Mouse (Mus musculus): ENCODE results near the gene Sugt1. TPM values are rescaled to one million over a fixed set of nuclear protein-coding genes. Genes with fewer than 3 reads are reported as not detected.
A peak's percentile ranks its signal among the peaks of the same experiment; 100 is the strongest.

Gene Sugt1
- polyA plus RNA-seq, 1 experiment = 186 TPM

DNA sequence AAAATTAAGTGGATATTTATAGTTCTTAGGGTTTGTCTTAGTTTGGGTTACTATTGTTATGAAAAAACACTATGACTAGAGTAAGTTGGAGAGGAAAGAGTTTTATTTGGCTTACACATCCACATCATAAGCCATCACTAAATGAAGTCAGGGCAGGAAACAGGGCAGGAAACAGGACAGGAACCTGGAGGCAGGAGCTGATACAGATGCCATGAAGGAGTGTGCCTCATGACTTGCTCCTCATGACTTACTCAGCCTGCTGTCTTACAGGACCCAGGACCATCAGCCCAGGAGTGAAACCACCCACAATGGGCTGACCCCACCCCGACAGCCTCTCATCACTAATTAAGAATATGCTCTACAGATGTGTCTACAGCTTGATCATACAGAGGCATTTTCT lies 13.1 kb upstream of the Sugt1 start:
- no peak overlapping the region for H3K4me3 ChIP-seq (ENCODE audit: insufficient read depth, low read length)
- no peak overlapping the region for H3K27ac ChIP-seq (ENCODE audit: insufficient read depth, low read length)
- no peak for TF ChIP-seq CTCF (IDR thresholded peaks at IDR 0.05; ENCODE audit: borderline replicate concordance, insufficient read depth, low read length)
- no peak for TF ChIP-seq POLR2A (IDR thresholded peaks at IDR 0.05; ENCODE audit: low read depth, low read length)
- no peaks in the 10 kb centered on the region for H3K4me1 ChIP-seq (ENCODE audit: control insufficient read depth, insufficient read depth, low read length)

DNA sequence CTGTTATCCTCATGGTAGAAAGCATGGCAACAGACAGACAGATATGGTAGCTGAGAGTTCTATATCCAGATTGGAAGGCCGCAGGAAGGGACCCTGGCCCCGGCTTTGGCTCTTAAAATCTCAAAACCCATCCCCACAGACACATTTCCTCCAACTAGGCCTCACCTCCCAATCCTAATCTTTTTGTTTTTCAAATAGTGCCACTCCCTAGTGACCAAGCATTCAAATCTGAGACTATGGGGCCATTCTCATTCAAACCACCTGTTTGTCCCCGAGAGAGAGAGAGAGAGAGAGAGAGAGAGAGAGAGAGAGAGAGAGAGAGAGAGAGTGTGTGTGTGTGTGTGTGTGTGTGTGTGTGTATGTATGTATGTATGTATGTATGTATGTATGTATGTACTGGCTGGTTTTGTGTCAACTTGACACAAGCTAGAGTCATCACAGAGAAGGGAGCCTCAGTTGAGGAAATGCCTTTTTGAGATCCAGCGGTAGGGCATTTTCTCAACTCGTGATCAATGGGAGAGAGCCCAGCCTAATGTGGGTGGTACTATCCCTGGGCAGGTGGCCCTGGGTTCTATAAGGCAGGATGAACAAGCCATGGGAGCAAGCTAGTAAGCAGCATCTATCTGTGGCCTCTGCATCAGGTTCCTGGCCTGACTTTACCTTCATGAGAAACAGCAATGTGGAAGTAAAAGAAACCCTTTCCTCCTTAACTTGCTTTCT lies 3.8 kb upstream of the Sugt1 start:
- Histone ChIP-seq H3K4me1 (ENCODE audit: control insufficient read depth, insufficient read depth, low read length) (no peaks in the 10 kb centered on the region), H3K27ac (ENCODE audit: insufficient read depth, low read length) (no peak overlapping the region), H3K4me3 (ENCODE audit: insufficient read depth, low read length) (no peak overlapping the region)
- no peak for TF ChIP-seq CTCF (IDR thresholded peaks at IDR 0.05; ENCODE audit: borderline replicate concordance, insufficient read depth, low read length)
- no peak for TF ChIP-seq POLR2A (IDR thresholded peaks at IDR 0.05; ENCODE audit: low read depth, low read length)

DNA sequence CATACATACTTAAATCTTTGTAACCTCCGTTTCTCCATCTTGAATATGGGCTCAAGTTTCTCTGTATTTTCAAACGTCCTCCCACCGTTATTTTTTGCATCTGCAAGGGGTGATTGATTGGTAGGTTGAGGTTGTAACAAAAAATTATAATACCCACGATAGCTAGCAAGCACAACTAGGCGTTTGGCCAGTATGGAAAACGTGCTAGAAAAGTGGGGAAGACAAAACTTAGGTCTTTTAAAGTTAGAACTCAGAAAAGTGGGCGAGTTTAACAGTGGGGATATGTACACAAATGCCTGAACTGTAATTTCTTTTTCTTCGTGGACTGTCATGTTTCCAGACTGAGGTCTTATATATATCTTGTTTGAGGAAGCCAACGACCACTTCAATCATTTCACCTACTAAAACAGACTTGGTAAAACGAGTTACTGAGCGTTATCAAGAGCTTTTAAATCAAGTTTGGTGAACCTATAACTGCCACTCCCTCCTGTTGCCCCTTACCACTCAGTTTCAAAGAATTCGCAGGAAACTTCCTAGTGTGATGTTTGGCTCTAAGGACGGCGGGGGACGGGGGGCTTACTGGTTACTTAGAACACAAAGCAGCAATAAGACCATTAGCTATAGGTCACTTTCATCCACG lies 872 bp upstream of the Sugt1 start:
- H3K27ac ChIP-seq (ENCODE audit: insufficient read depth, low read length) = peak overlapping the region; percentile 97

DNA sequence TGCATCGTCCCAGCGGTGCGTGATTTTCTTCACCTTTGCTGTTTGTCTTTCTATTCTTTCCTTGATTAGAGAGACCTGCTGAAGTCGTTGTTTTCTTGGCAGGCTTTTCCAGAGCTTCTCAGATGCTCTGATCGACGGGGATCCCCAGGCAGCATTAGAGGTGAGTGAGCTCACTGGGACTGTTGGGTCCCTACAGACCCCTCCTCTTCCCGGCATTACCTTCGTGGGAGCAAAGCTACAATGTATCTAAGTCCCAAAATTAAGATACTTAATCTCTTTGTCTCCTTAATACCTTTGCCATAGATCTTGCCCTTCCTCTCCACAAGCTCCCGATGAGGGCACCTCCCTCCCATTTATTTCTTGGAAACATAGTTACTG lies 350 bp downstream of the Sugt1 start:
- peak overlapping the region; percentile 79 for H3K4me3 ChIP-seq (ENCODE audit: insufficient read depth, low read length)
- TF ChIP-seq CTCF (IDR thresholded peaks at IDR 0.05; ENCODE audit: borderline replicate concordance, insufficient read depth, low read length) (no peak), POLR2A (IDR thresholded peaks at IDR 0.05; ENCODE audit: low read depth, low read length) (no peak)

More for the DNA sequence above, 872 bp upstream of the Sugt1 start:
- H3K4me1 ChIP-seq (ENCODE audit: control insufficient read depth, insufficient read depth, low read length) = no peaks in the 10 kb centered on the region; the same call in 1 of the 2 replicates
- TF ChIP-seq POLR2A (IDR thresholded peaks at IDR 0.05; ENCODE audit: low read depth, low read length) (0 out of 2 replicates have a peak, but pooled peaks have one; percentile 9), CTCF (IDR thresholded peaks at IDR 0.05; ENCODE audit: borderline replicate concordance, insufficient read depth, low read length) (no peak)
- H3K4me3 ChIP-seq (ENCODE audit: insufficient read depth, low read length) = peak overlapping the region; percentile 68

DNA sequence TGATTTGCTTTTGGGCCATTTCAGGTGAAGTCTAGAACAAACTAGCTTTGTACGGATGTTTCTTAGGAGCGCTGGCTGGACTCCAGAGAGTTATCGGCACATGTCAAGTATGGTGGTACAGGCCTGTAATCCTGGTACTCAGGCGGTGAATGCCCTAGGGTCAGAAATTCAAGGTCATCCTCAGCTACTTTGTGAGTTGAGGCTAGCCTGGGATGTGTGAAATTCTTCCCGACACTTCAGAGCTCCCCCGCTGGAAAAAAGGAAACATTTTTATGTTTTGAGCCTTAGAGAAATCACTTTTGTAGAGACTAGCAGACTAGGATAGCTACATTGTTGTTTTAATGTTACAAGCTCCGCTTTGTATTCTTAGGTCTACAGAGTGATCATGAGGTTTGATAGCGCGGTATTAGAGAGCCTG lies 1.1 kb downstream of the Sugt1 start:
- Histone ChIP-seq H3K4me1 (ENCODE audit: control insufficient read depth, insufficient read depth, low read length) (no peaks in the 10 kb centered on the region; the same call in 1 of the 2 replicates), H3K4me3 (ENCODE audit: insufficient read depth, low read length) (peak overlapping the region; percentile 79), H3K27ac (ENCODE audit: insufficient read depth, low read length) (no peak overlapping the region)
- no peak for TF ChIP-seq POLR2A (IDR thresholded peaks at IDR 0.05; ENCODE audit: low read depth, low read length)
- TF ChIP-seq CTCF (IDR thresholded peaks at IDR 0.05; ENCODE audit: borderline replicate concordance, insufficient read depth, low read length) = no peak

More for the DNA sequence above, 350 bp downstream of the Sugt1 start:
- no peaks in the 10 kb centered on the region; the same call in 1 of the 2 replicates for H3K4me1 ChIP-seq (ENCODE audit: control insufficient read depth, insufficient read depth, low read length)
- peak overlapping the region; percentile 10; the same call in 1 of the 2 replicates for H3K27ac ChIP-seq (ENCODE audit: insufficient read depth, low read length)

DNA sequence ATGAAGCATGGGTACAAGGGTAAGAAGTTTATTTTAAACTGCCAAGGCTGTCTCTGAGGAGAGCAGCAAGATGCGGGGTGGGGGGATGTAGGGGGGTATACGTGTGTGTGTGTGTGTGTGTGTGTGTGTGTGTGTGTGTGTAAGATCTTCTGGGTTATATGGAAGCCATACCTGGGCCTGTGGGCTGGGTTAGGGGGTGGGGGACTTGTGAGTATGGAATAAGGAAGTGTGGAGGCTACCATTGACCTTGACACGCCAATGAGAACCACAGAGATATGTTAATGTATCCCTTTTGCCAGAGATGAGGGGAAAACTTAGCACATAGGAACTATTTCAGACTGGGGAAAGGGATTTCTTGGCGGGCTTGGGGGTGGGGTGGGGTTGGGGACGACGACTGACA lies 1.9 kb downstream of the Sugt1 start:
- Histone ChIP-seq H3K27ac (ENCODE audit: insufficient read depth, low read length) (no peak overlapping the region), H3K4me1 (ENCODE audit: control insufficient read depth, insufficient read depth, low read length) (no peaks in the 10 kb centered on the region; the same call in 1 of the 2 replicates), H3K4me3 (ENCODE audit: insufficient read depth, low read length) (no peak overlapping the region)
- no peak for TF ChIP-seq POLR2A (IDR thresholded peaks at IDR 0.05; ENCODE audit: low read depth, low read length)
- no peak for TF ChIP-seq CTCF (IDR thresholded peaks at IDR 0.05; ENCODE audit: borderline replicate concordance, insufficient read depth, low read length)

DNA sequence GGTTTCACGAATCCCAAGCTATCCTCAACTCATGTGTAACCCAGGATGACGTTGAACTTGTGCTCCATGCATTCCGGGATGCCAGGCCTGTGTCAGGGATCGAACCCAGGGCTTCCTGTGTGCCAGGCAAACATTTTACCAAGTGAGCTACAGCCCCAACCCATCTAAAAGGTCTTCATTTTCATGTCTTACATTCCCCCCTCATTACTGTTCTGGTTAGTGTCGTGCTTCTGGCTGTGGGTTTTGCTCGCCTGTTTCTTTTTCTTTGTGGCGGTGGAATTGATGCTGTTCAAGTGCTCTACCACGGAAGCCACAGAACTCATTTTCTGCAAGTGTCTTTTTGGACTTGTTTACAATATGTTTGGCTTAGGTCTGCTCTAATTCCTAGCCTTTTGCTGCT lies 3.4 kb downstream of the Sugt1 start:
- H3K27ac ChIP-seq (ENCODE audit: insufficient read depth, low read length) = no peak overlapping the region
- H3K4me1 ChIP-seq (ENCODE audit: control insufficient read depth, insufficient read depth, low read length) = no peaks in the 10 kb centered on the region; the same call in 1 of the 2 replicates
- H3K4me3 ChIP-seq (ENCODE audit: insufficient read depth, low read length) = no peak overlapping the region
- TF ChIP-seq CTCF (IDR thresholded peaks at IDR 0.05; ENCODE audit: borderline replicate concordance, insufficient read depth, low read length) = no peak
- no peak for TF ChIP-seq POLR2A (IDR thresholded peaks at IDR 0.05; ENCODE audit: low read depth, low read length)

DNA sequence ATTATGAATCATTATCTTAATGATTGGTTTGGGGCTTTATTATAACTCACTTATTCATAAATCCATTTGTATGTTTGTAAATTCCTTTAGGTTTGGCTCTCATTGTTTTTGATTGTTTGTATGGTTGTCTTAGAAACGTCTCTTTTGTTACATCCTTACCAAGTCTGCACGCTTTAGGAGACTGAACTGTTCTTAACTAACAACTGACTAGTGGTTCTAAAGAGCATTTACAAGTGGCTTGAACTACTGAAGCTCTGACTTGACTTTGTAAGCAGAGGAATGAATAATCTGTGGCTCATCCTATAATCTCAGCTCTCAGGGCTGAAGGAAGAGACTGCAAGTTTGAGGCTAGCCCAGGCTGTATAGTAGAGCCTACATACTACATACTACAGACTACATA lies 4.1 kb downstream of the Sugt1 start:
- no peak overlapping the region for H3K4me3 ChIP-seq (ENCODE audit: insufficient read depth, low read length)
- peaks cover 2% of the 10 kb centered on the region; the same call in 1 of the 2 replicates for H3K4me1 ChIP-seq (ENCODE audit: control insufficient read depth, insufficient read depth, low read length)
- H3K27ac ChIP-seq (ENCODE audit: insufficient read depth, low read length) = no peak overlapping the region
- TF ChIP-seq CTCF (IDR thresholded peaks at IDR 0.05; ENCODE audit: borderline replicate concordance, insufficient read depth, low read length) = no peak
- TF ChIP-seq POLR2A (IDR thresholded peaks at IDR 0.05; ENCODE audit: low read depth, low read length) = no peak

DNA sequence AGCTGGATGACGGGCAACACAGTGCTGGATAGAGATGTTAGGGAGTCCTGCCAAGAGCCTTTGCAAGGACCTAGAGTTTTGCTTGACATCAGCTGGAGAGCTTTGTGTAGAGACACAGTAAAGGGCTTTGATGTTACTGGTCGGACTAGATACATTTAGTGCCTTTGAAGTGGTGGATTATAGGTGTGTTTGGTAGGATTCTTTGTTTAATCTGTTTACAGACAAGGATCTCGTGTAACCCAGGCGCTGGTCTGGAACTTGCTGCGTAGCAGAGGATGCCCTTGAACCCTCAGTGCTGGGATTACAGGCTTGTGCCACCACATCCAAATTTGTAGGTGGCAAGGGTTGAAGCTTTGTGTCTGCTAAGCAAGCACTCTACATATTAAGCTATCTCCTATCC lies 6.6 kb downstream of the Sugt1 start:
- TF ChIP-seq CTCF (IDR thresholded peaks at IDR 0.05; ENCODE audit: borderline replicate concordance, insufficient read depth, low read length) (no peak), POLR2A (IDR thresholded peaks at IDR 0.05; ENCODE audit: low read depth, low read length) (no peak)
- Histone ChIP-seq H3K4me1 (ENCODE audit: control insufficient read depth, insufficient read depth, low read length) (peaks cover 2% of the 10 kb centered on the region; the same call in 1 of the 2 replicates), H3K27ac (ENCODE audit: insufficient read depth, low read length) (no peak overlapping the region), H3K4me3 (ENCODE audit: insufficient read depth, low read length) (no peak overlapping the region)

DNA sequence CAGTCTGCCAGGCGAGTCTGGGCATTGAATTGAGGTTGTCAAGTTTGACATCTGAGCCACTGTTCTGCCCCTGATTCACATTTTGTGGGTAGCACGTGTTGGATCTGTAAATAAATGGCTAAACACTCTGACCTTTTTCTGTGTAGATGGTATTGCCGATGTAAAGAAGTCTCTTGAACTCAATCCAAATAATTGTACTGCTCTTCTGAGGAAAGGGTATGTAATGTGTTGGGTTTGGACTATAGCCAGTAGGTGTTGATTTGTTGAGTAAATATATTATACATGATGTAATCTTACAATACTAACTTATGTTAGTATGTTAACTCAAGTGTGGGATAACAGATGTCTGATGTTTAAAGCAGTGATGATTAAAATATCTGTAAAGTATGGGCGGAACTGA lies 9.1 kb downstream of the Sugt1 start:
- H3K4me1 ChIP-seq (ENCODE audit: control insufficient read depth, insufficient read depth, low read length) = 0 out of 2 replicates have a peak, but pooled peaks cover 2% of the 10 kb centered on the region
- TF ChIP-seq POLR2A (IDR thresholded peaks at IDR 0.05; ENCODE audit: low read depth, low read length) (no peak), CTCF (IDR thresholded peaks at IDR 0.05; ENCODE audit: borderline replicate concordance, insufficient read depth, low read length) (no peak)
- no peak overlapping the region for H3K4me3 ChIP-seq (ENCODE audit: insufficient read depth, low read length)
- H3K27ac ChIP-seq (ENCODE audit: insufficient read depth, low read length) = no peak overlapping the region
